Mouse (Mus musculus): ENCODE results near the gene Acot8.

DNA sequence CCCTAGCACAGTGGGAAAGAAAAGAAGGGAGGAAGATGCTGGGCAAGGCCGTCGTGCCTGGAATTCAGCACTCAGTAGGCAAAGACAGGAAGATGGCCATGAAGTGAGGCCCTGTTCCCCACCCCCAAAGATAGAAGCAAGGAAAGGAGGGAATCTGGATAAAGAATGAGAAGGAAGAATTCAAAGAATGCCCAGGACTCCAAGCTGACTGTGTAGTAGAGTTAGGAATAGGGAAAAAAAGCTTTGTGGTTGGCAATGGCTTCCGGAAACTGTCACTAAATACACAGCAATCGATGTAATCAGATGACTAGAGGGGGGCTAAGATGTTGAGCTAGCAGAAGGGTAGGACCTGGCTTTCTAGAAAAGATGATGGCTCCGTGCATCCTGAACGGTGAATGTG lies 12.5 kb upstream of the Acot8 start:
- TF ChIP-seq CTCF (IDR thresholded peaks at IDR 0.05; ENCODE audit: control insufficient read depth, insufficient read depth, insufficient replicate concordance, low read depth, low read length) (no peak), POLR2A (IDR thresholded peaks at IDR 0.05; ENCODE audit: control insufficient read depth, low read depth, low read length) (no peak)
